Mouse (Mus musculus): ENCODE data around the gene Gm4187. TPM values are rescaled to one million over a fixed set of nuclear protein-coding genes. Genes with fewer than 3 reads are reported as not detected.
"Not testable (repeated sequence)": the region's sequence is repeated elsewhere in the genome, so short reads cannot be mapped to it uniquely, and the experiment has no call there.

The Gm4187 gene
- polyA plus RNA-seq (2015; fragmentation: Nextera tagmentation; extraction: Ambion mirVana), result not detected in 2 replicates

GRCm38 (mm10) chr7:22329617-22330016, at the start of gene Gm4187:
Gene Gm4187 (minus strand): TSS chr7:22329717.
- not testable (repeated sequence) for H3K27ac ChIP-seq (replicated peaks); H3K27me3 ChIP-seq; H3K4me1 ChIP-seq (replicated peaks); H3K4me3 ChIP-seq (replicated peaks); H3K36me3 ChIP-seq (replicated peaks); H3K9ac ChIP-seq; H3K9me3 ChIP-seq (replicated peaks); H3K4me2 ChIP-seq; ATAC-seq (ENCODE audit: insufficient read depth)
- WGBS (ENCODE audit: insufficient replicate concordance), result no CpG with 5 or more reads among the region's 2 CpGs

GRCm38 (mm10) chr7:22370939-22371338, 41.4 kb upstream of the Gm4187 start, which contains the start of gene Gm8660:
Gene Gm8660 (minus strand): TSS chr7:22371039.
- not testable (repeated sequence) for H3K9ac ChIP-seq; H3K4me2 ChIP-seq; H3K4me3 ChIP-seq (replicated peaks); H3K27me3 ChIP-seq; H3K36me3 ChIP-seq (replicated peaks); ATAC-seq (ENCODE audit: insufficient read depth); H3K9me3 ChIP-seq (replicated peaks); H3K27ac ChIP-seq (replicated peaks); H3K4me1 ChIP-seq (replicated peaks)
- no CpG with 5 or more reads among the region's 1 CpGs for WGBS (ENCODE audit: insufficient replicate concordance)

Other genes starting within 250 kb of the Gm4187 start
- not detected in 2 replicates for gene Gm16451, start 211.5 kb downstream of the Gm4187 start, polyA plus RNA-seq (2015; fragmentation: Nextera tagmentation; extraction: Ambion mirVana)
- not detected in 2 replicates for gene Gm10666, start 195.0 kb downstream of the Gm4187 start, polyA plus RNA-seq (2015; fragmentation: Nextera tagmentation; extraction: Ambion mirVana)
- gene Vmn1r142, start 165.7 kb downstream of the Gm4187 start, polyA plus RNA-seq (2015; fragmentation: Nextera tagmentation; extraction: Ambion mirVana), result not detected in 2 replicates
- not detected in 2 replicates for gene Vmn1r143, start 140.3 kb downstream of the Gm4187 start, polyA plus RNA-seq (2015; fragmentation: Nextera tagmentation; extraction: Ambion mirVana)
- gene Gm8653, start 128.5 kb downstream of the Gm4187 start, polyA plus RNA-seq (2015; fragmentation: Nextera tagmentation; extraction: Ambion mirVana), result not detected in 2 replicates
- not detected in 2 replicates for gene Gm8453, start 100.2 kb downstream of the Gm4187 start, polyA plus RNA-seq (2015; fragmentation: Nextera tagmentation; extraction: Ambion mirVana)
- not detected in 2 replicates for gene Gm8660, start 41.3 kb upstream of the Gm4187 start, polyA plus RNA-seq (2015; fragmentation: Nextera tagmentation; extraction: Ambion mirVana)
- not detected in 2 replicates for gene Vmn1r148, start 83.9 kb upstream of the Gm4187 start, polyA plus RNA-seq (2015; fragmentation: Nextera tagmentation; extraction: Ambion mirVana)
- not detected in 2 replicates for gene Vmn1r149, start 108.5 kb upstream of the Gm4187 start, polyA plus RNA-seq (2015; fragmentation: Nextera tagmentation; extraction: Ambion mirVana)
- gene Gm10665, start 134.4 kb upstream of the Gm4187 start, polyA plus RNA-seq (2015; fragmentation: Nextera tagmentation; extraction: Ambion mirVana), result not detected in 2 replicates
- gene Vmn1r151, start 170.0 kb upstream of the Gm4187 start, polyA plus RNA-seq (2015; fragmentation: Nextera tagmentation; extraction: Ambion mirVana), result not detected in 2 replicates
- not detected in 2 replicates for gene Vmn1r152, start 193.2 kb upstream of the Gm4187 start, polyA plus RNA-seq (2015; fragmentation: Nextera tagmentation; extraction: Ambion mirVana)
- not detected in 2 replicates for gene Gm8677, start 205.2 kb upstream of the Gm4187 start, polyA plus RNA-seq (2015; fragmentation: Nextera tagmentation; extraction: Ambion mirVana)
- gene Gm4201, start 235.6 kb upstream of the Gm4187 start, polyA plus RNA-seq (2015; fragmentation: Nextera tagmentation; extraction: Ambion mirVana), result not detected in 2 replicates

All from liver, embryonic 15.5 days (tissue).